Mouse (Mus musculus) monocyte, adult 2 months (primary cell): Measurements from ENCODE around the gene Esr1.
A peak's percentile ranks its signal among the peaks of the same experiment; 100 is the strongest.
"Not testable (repeated sequence)": the region's sequence is repeated elsewhere in the genome, so short reads cannot be mapped to it uniquely, and the experiment has no call there.

Experiments
- DNase-seq, 2 experiments: peaks; one replicate each; pipeline ENCODE4 v3.0.0; 2022; ENCODE audit warnings: low spot score in 2 of 2, low read depth in 1 of 2

Gene Esr1

DNA sequence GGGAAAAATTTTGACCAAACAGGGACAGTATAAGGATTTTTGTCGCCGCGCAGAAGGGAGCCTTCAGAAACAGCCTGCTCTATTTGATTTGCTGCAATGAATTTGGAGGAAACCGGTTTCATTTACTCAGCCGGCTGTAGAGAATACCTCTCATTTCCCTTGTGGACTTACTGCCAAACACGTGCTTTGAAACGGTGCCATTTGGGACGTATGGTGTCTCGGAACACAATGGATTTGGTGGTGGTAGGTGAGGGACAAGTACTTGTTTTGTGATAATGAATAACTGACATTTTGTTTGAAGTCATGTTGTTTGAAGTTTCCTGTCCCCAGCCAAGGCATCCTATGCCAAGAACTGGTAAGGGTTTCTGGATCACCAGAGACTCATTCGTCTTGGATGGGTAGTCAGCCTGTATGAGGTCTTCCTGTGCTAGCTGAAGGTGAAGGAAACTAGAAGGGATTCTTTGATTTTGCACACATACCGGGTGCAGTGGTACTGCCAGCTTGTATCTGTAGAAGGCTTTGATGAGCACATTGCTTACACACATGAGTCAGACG is 72.4 kb downstream of the Esr1 start:
- no peak for DNase-seq

DNA sequence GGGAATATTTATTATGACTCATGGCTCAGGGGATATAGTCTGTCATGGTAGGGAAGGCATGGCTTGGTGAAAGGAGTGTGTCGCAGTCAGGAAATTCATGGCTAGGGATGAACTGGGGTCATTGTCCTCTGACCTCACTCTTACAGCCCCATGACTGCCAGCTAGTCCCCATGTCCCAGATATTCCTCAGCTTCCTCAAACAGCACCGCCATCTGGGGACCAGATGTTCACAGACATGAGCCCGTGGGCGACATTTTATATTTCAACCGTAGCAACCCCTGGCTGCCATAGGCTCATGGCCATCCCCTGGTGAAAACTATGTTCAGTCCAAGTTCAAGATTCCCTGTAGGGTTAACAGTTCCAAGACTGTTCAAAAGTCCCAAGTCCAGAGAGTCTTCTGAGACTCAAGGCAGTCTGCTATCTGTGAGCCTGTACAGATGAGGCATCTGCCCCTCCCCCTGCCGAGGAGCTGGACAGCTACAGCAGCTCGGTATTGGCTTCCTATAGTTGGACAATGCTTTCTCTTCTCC is 83.0 kb downstream of the Esr1 start:
- DNase-seq, result no peak

DNA sequence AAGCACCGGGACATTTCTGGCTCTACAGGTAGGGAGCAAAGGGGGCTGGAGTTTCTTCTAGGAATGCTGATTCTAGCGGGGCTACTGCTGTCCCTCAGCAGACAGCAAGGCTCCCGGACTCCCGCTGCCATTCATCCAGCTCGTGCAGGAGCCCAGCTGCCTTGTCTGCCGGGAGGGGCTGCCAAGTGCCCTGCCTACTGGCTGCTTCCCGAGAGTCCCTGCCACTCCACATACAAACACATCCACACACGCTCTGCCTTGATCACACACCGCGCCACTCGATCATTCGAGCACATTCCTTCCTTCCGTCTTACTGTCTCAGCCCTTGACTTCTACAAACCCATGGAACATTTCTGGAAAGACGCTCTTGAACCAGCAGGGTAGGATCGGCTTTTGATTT is 98.5 kb downstream of the Esr1 start:
- no peak for DNase-seq

DNA sequence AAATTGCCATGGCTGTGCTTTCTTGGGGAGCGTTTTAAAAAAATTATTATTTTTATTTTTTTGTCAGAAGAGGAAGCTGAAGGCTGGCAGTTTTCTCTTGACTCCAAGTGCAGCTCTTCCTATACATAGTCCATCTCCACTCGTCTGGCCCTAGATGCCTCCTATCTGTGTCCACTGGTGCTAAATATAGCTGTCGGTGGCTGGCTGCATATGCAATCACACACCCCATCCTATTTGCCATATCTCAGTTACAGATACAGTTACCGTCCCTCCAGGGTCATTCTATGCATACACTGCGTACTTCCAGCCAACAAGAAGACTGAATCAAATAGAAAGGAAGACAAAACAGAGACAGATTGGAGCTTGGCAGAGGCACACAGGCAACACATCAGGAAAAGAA is 100.0 kb downstream of the Esr1 start:
- DNase-seq, result no peak

DNA sequence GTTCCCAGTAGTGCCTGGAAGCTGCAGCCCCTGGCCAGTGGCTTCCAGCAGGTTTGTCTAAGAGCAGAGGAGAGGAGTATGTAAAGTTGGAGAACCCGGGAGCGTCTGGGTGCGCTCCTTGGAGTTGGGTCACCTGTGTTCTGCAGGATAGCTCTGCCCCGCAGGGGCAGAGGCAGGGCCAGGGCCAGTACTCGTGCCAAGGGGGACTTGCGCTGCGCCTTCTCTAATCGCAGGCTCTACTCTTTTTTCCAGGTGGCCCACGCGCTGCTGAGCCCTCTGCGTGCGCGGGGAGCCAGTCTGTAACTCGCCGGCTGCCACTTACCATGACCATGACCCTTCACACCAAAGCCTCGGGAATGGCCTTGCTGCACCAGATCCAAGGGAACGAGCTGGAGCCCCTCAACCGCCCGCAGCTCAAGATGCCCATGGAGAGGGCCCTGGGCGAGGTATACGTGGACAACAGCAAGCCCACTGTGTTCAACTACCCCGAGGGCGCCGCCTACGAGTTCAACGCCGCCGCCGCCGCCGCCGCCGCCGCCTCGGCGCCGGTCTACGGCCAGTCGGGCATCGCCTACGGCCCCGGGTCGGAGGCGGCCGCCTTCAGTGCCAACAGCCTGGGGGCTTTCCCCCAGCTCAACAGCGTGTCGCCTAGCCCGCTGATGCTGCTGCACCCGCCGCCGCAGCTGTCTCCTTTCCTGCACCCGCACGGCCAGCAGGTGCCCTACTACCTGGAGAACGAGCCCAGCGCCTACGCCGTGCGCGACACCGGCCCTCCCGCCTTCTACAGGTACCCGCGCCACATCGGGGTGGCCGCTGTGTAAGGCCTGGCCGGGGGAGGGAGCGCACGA is 100.9 kb downstream of the Esr1 start:
- no peak for DNase-seq

DNA sequence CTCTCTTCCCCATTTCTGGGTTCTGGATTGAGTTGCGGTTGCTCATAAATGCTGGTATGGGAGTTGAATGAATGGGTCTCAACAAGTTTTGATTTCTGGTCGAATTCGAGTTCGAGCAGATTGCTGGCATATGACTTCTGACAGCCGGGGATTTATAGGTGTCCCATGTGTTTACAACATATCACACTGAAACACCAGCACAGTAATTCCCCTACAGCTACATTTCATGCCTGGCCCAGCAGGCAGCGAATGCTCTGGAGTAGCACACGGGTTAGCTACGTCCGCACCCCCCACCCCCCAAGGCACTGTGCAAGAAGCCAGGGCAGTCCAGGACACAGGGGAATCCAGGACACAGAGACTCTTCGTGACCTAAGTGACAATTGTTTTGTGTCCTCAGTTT is 102.0 kb downstream of the Esr1 start:
- DNase-seq, result no peak

DNA sequence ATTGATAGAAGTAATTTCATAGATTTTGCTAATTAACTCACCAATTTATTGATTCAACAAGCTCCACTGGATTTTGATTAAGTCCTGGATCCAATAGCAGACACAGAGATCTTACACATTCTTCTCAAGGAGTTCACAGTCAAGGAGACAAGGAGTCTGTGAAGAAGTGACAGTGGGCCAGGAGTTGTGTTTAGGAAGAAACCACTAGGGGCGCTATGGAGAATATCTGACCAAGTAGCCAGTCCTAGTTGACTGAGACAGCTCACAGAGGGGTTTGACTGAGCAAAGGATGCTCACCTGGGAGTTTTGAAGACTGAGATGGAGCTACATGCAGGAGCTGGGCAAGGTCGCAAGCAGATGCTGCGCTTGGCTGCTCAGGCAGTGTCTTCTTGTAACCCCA is 113.5 kb downstream of the Esr1 start:
- no peak for DNase-seq

DNA sequence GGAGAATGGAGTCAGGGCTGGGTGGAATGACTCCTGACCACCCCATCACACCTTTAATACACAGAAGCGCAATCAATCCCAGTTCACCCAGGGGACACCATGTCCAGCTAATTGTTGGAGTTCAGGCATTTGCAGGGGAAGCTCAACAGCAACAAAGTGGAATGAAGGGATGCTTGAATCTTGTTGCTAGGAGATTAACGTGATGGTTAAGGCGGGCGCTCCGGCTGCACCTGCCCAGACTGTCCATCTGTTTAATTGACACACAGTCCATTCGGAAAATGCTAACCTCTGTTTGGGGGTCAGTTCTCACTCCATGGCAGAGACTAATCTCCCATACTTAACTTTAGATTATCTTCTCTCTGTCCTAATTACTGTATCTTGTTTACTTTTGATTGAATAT is 114.7 kb downstream of the Esr1 start:
- no peak for DNase-seq

DNA sequence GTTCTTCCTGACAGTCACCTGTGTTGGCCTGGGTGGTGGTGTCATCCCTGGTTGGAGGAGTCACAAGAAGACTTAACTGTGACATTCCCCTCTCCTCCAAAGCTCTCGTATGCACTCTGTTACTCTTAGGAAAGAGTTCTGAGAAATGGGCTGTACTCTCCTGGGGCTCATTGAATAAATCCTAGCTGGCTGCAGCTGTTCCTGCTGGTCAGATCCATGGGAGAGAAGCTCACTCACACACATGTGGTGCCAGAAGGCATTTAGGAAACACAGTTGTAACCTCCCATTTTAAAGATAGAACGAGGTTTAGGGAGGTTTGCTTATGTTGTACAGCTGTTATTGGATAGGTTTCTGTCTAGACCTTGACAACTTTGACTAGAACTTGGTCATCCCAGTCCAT is 120.9 kb downstream of the Esr1 start:
- no peak for DNase-seq

DNA sequence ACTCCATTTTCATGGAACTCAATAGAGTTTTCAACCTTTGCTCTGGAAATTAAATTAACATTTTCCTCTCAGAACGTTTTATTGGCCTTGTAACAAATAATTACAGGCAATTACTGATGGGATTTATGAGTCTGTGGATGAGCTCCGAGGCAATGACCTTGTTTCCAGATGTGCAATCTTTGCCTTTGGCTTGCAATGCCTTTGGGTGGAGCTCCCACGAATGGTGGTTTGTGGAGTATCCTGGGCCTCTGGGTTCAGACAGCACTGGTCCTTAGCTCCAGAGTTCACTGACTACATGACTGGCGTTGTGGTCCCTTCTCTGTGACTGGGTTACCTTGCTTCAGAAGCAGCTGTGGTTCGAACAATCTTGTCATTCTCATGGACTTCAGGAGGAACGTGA is 122.6 kb downstream of the Esr1 start:
- no peak for DNase-seq

DNA sequence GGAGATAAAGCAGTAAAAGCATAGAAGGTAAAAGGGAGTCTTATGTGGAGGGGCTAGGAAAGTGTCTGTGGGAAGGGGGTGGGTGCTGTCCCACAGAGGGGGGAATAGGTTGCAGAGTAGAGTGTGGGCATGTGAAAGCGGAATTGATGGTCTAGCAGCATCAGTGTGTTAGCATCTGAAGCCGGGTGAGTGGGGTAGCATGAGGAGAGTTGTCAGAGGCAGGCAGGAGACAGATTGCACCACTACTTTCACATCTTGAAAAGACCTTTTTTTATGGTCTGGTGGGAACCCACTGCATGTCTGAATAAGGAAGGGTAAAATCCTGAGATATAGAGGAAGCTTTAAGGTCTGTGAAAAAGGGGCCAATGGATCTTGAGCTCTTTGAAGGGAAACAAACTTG is 123.5 kb downstream of the Esr1 start:
- DNase-seq, result no peak

DNA sequence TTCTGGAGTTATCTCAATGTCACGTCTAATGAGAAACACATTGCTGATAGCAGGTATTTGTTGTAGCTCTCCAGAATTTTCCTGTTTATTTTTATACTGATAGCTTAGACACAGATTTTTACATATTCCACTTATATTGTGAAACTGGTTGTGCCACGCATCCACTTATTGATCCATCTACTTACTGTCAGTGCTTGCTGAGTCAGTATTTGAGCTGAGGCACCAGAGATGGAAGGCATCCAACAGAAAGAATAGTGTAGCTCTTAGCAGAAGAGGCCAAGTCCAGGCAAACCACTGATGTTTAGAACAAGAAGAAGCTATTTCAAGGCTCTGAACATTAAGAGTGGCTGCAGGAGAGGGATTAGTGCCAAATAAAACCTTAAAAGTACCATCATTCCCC is 126.9 kb downstream of the Esr1 start:
- DNase-seq, result no peak

DNA sequence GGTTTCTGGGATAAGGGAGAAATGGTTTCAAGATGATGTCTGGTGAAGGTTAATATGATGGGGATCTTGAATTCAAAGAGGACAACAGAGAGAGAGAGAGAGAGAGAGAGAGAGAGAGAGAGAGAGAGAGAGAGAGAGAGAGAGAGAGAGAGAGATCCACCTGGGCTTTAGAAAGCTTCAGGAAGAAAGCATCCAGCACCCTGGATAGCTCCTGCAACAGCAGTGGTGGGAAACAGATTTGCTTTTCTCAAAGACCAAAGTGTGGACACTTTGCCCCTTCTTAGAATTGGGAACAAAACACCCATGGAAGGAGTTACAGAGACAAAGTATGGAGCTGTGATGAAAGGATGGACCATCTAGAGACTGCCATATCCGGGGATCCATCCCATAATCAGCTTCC is 139.7 kb downstream of the Esr1 start:
- not testable (repeated sequence) for DNase-seq

DNA sequence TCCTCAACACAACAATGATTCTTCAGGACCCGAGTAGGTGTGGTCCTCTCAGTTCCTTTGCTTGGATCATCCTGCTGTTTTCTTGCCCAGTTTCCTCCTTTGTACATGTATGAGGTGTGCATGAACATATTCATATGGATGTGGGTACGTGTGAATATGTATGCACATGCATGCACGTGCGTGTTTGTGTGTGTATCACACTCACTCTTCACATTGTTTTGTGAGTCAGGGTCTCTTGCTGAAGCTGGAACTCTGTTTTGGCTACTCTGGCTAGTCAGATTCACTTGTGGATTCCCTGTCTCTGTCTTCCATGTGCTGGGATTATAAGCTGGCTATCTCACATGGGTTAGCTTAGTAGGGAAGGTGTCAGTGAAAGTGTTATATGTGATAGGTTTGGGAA is 141.6 kb downstream of the Esr1 start:
- no peak for DNase-seq

DNA sequence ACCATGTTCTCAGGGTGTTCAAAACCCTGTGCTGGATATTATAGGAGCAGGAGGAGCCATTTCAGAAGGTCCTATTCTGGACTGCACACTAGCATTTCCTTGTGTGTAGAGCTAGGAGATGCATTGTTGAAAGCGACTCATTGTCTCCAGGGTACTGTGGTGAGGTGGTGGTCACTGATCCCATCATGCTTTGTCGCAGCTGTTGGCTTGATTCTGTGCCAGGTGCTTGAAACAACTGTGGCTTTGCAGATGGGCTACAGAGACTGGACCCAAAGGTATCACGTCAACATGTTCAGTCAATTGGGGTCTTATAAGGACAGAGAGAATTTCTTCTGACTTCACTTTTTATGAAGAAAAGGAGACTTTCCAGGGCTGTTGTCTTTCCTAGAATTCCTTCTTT is 164.1 kb downstream of the Esr1 start:
- no peak for DNase-seq

DNA sequence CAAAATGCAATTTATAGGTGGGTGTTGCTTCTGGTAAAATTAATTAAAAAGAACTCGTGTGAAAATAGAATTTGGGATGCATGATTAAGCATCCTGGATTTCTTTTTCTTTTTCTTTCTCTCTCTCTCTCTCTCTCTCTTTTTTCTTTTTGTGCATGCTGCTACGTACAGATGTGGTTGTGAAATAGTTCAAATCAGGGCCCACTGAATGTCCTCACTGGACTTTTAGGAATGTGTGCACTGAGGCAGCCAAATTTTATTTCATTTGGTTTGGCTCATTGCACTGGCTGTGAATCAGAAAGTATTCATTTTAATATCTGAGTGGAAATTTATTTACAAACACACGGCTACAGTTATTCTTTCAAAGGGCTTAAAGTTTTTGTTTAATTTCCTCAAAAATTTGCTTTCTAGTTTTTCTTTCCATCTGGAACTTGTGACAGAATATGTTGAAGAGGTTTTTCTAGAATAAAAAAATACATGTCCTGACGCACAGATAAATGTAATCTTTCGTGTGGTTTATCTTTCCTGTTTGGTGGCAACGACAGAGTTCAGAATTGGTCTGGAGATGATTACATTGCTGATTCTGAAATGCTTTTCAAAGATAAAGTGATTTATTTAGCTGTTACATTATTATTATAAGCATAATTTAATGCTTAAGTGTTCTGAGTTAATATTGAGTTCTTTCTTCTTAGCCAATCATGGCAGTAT is 164.8 kb downstream of the Esr1 start:
- DNase-seq, result no peak

DNA sequence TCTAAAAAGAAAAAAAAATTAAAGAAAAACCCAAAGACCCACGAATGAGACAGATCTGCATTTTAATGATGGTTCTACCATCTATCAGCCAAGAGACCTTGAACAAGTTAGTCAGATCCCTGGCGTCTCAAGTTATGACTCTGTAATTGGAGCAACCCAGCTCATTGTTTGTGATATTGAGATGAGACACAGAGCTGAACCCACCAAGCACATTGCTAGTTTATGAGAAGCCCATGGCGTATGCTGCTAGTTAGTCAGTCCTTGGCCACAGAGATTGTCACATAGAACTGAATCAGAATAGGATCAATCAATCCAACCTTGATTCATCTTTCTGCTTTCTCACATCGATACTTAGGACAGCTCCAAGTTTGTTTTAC is 165.3 kb downstream of the Esr1 start:
- DNase-seq, result no peak

DNA sequence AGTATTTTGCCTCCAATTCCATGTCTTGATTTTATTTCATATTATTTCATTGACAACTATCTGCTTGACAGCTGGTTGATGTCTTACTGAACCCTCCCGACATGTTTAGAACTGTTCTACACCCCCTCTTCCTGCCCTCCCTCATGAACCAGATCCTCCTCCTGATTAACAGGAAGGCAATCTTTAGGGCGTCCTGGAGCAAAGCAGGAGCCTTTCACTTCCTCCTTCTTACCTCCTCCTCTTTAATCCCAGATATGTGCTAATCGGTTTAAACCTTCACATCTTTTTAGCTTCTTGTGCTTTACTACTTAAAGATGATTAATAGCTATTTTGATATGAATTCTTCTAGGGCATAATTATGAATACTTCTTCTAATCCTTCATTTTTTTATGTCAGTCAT is 166.6 kb downstream of the Esr1 start:
- DNase-seq, result no peak

DNA sequence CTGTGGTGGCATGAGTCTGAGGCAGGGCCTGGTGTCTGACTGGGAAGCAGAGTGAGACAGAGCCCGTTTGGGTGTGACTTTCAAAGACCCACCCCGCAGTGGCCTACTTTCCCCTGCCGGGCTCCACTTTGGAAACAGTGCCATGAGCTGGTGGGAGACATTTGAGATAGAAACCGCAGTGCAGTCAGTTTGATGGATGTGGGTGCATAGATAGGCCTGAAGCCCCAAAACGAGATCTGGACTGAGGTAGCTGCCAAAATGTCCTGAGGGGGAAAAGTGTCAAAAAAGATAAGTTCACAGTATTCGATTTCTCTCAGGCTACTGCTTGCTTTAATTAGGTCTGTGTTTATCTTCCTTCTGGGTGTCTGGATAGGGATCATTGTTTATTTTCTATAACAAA is 169.5 kb downstream of the Esr1 start:
- no peak for DNase-seq

DNA sequence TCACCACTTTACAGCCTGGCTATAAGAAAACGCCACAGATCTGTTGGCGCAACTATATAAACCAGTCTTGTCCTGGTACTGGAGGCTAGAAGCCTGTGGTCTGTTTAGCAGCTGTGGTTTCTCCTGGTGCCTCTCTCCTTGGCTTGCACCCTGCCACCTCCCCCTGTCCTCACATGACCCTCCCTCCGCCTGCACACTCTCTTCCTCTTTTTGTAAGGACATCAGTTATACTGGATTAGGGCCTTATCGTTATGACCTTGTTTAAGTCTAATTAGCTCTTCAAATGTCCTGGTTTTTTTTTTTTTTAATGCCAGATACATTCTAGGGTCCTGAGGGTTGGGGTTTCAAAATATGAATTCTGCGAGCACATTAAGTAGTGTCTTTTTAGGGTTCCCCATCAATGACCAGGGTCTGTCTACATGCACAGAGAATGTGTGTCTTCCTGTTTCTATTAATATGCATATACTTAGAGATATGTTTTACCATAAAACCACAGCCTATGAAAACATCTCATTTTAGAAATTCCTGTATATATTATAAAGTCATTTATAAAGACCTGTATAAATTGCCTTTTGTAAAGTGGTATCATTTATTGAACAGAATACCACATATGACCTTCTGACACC is 175.7 kb downstream of the Esr1 start:
- peak; percentile 30 to 59 for DNase-seq

DNA sequence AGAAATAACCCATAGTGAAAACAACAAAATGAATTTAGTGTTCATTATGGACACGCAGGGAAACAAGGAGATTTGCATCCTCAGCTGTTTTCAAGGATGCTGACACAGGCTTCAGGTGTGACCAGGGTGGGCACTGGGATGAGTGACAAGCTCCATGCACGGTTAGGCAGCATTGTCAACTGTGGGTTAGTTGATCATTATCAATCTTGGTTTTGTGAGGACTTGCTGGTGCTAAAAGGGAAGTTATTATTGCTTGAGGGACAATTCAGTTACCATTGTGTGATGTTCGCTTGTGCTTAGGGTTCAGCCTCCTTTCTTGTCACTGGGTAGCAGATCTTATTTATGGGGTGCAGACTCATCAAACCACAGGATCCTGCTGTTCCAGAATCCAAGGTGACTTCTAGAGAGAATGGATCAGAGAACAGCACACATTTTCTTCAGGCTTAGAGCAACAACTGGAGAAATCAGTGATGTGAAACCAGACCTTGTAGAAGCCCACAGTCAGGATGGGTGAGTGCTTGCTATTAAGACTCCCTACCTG is 186.9 kb downstream of the Esr1 start:
- DNase-seq, result no peak

DNA sequence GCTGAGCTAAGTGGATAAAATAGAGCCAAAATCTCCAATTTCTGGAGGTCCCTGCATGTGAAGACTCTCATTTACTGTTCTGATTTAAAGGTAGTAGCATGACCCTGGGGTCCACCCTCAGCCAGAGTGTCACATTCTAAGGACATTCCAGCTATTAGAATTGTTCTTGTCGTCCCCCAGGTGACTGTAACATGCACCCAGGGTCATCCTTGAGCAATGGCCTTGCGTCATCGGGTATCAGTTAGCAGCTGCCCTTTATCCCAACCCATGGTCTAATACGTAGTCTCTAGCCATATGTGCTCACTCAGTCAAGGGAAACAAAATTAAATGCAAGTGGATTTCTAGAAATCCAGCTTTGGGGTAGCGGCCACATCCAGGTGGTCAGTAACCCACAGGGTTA is 213.0 kb downstream of the Esr1 start:
- no peak for DNase-seq
